Mouse (Mus musculus): Measurements from ENCODE around the gene Ube3c.

- no peak for TF ChIP-seq CTCF (IDR thresholded peaks at IDR 0.05; ENCODE audit: low read depth, low read length)
- no peak for TF ChIP-seq GATA1 (IDR thresholded peaks at IDR 0.05; ENCODE audit: borderline replicate concordance, low read length)
- TF ChIP-seq POLR2AphosphoS5 (IDR thresholded peaks at IDR 0.05; ENCODE audit: insufficient replicate concordance, low read depth, low read length) = no peak
- no peak for TF ChIP-seq TAL1 (conservative IDR thresholded peaks at IDR 0.05; ENCODE audit: low read depth, low read length)
- no peak for TF ChIP-seq GATA2 (IDR thresholded peaks at IDR 0.05; ENCODE audit: borderline replicate concordance, low read depth, low read length)
Measured at GRCm38 (mm10) chr5:29676445-29676844, 107.4 kb downstream of the Ube3c start.
